Mouse (Mus musculus) heart, postnatal 4 days (tissue): ENCODE results near the gene Ttll7. TPM values are rescaled to one million over a fixed set of nuclear protein-coding genes. Genes with fewer than 3 reads are reported as not detected.

Experiments used
- DNase-seq: peaks from one replicate; pipeline ENCODE4 v3.0.0; 2021
- total RNA-seq, 2 experiments: library from RNA; stranded (reverse); gene quantifications; 2 replicates each; pipeline ENCODE4 v1.2.3; 2021

The Ttll7 gene
- total RNA-seq, 2 experiments from 2014 or later: 2.5 to 2.6 TPM

DNA sequence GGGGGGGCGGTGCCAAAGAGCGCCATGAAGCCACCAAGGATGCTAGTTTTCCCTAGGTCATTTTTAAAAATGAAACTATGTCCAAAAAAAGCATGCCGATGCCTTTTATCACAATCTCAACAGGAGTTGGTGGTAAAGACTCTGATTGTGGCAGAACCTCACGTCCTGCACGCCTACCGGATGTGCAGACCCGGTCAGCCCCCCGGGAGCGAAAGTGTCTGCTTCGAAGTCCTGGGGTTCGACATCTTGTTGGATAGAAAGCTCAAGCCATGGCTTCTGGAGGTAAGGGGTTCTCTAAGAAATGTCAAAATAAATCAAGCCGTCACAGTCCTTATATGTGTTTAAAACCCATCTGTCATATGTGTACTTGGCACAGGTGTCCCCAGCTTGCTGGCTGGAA, 60.9 kb downstream of the Ttll7 start:
- DNase-seq: no peak

DNA sequence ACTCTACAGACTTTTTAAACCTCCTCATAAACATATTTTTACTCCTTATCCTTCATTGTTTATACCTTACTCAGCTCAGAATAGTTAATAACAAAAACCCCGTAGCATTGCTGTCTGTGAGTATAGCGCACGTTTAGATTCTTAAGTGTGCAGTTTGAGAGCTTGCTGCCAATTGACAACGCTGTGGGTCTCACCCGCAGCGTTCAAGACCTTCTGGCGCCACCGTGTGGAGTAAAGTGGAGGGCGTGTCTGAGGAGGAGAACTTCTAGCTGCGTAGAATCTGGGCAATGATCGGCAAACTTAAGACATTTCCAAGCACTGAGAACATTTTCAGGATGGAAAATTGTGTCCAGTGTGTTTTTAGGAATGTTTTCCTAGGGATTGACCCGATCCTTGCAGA, 62.6 kb downstream of the Ttll7 start:
- peak; percentile 92 for DNase-seq

DNA sequence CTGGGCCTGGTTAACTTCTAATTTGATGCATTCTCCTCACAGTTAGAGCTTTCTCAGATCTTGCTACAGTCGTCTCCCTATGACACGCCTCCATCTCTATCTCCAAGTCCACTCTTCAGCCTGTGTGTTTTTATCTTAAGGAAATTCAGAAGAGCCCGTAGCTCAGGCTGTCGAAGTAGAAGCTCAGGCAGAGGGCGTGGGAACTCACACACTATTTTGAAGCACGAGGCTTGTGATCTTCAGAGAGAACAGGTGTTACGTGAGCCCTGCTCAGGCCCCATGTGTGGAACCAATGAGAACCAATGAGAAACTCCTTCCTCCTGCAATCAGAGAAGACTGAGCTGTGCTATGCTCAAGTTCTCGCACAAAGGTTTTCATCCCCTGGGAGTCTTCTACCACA, 65.7 kb downstream of the Ttll7 start:
- DNase-seq: no peak

DNA sequence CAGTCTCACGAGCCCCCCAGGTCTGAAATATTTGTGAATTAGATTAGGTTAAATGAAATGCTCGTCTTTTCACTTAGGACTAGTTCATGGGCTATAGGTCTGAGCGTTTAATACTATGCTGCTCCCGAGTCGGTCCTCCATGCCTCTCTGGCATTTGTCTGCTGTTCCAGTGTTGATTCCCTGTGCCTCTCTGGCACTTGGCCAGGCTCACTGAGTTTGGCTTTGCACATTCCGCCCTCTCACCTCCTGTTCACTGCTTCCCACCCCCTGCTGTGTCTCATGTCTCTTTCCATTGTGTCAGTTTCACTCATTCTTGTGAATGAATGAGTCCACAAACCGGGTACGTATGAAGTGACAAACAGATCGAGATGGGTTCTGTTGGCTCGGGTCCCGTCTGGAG, 66.2 kb downstream of the Ttll7 start:
- DNase-seq: peak; percentile 32

DNA sequence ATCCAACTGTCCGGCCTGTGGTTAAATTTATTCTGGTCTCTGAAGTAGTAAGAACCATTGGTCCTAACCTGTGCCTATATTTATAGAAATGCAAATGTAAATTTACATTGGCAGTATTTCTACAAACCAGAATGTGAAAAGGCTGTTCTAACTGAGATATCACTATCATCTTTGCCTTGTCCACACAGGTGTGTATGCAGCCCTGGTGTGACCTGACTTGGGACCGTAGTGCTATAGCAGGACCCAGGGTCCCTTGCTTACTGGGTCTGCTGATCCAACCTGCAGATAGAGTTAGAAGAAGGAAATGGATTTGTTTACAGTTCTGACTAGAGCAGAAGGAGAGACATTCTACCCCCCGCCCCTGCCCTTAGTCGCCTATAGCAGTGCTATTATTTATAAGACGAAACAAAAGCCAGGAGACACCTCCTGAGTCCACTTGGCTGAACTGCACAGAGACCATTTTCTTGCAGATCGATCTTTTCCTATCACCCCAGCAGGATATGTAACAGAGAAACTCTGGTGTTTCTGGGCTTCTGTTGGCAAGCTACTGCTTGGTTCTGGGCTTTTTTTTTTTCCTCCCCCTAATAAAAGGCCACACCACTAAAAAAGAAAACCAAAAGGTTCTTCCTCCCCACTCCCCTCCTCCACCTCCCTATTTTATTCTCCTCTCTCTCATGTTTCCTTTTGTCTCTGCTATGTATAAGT, 75.3 kb downstream of the Ttll7 start:
- DNase-seq: no peak

DNA sequence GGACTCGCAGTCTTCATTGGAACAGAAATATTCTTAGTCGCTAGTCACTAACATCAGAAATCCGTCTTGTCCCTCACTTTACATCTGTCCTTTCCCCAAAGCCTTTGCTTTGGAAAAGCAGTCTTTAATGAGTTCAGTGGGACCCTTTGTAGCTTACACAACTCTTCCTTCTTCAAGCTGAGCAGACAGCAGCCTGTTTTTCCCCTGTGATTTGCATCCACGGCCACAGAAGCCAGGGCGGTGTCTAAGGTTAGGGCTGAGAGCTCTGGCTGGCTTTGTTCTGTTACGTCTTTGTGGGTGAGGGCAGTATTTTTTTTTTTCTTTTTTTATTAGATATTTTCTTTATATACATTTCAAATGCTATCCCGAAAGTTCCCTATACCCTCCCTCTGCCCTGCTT, 76.0 kb downstream of the Ttll7 start:
- no peak for DNase-seq

DNA sequence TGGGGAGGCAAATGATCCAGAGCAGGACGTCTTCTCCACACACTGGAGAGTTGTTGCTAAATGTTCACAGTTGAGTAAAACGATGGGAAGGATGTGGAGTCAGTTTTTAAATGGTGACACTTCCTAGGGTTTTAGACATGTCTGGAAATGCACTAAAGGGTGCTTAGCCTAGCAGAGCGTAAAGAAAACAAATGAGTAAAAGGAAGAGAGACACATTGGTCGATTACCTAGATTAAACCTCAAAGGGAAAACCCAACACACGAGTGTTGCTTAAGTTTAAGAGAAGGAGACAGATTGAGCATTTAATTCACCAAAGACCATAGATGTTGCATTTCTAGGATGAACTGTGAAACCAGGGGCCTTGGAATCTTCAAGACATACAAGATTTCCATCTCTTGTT, 76.8 kb downstream of the Ttll7 start:
- DNase-seq: no peak

DNA sequence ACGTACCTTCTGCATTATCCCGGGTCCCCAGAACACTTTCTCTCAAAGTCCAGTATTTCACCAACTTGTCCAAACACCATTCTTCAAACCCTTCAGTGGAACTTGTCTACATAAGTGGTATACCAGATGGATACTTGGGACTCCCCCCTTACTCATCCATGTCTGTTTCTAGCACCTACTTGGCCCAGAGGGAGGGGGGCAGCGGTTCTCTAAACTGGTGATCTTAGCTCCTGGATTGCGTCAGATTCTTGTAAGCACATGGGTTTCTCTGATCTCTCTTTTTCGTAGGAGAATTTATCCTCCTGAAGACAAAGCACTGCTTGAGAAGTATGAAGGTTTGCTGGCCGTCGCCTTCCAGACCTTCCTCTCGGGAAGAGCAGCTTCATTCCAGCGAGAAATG, 79.0 kb downstream of the Ttll7 start:
- no peak for DNase-seq

DNA sequence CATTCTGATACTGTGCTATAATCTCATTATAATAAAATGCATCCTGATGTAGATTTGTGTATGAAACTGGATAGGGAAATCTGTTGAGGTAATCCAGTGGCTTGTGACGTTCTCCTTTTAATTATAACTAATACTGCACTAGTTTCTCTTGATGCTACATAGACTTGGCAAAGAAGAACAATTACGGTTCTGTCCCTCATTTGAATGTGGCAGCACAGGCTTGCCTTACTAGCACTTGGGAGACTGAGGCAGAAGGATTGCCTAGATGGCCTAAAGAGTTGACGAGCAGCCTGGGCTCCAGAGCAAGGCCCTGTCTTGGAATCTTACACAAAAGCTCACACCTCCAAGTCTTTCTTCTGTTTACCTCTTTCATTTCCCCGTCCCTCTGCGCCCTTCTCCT, 80.3 kb downstream of the Ttll7 start:
- DNase-seq: no peak

DNA sequence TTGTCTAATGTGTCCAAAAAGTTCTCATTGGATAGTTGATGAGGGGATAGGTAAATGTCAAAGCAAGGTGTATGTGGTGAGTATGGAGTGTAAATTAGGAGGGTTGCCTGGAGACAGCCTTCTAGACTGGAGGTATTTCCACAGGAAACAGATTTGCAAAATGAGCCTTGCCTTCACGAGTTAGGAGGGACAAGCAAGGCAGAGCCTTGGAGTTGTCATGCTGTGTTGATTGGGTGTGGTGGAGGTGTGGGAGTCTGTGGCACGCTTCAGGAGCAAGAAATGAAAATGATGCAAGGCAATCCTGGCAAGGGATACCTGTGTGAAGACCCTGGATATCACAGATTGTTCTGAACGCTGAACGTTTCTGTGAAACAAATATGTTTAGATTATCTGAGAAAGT, 84.7 kb downstream of the Ttll7 start:
- DNase-seq: no peak

DNA sequence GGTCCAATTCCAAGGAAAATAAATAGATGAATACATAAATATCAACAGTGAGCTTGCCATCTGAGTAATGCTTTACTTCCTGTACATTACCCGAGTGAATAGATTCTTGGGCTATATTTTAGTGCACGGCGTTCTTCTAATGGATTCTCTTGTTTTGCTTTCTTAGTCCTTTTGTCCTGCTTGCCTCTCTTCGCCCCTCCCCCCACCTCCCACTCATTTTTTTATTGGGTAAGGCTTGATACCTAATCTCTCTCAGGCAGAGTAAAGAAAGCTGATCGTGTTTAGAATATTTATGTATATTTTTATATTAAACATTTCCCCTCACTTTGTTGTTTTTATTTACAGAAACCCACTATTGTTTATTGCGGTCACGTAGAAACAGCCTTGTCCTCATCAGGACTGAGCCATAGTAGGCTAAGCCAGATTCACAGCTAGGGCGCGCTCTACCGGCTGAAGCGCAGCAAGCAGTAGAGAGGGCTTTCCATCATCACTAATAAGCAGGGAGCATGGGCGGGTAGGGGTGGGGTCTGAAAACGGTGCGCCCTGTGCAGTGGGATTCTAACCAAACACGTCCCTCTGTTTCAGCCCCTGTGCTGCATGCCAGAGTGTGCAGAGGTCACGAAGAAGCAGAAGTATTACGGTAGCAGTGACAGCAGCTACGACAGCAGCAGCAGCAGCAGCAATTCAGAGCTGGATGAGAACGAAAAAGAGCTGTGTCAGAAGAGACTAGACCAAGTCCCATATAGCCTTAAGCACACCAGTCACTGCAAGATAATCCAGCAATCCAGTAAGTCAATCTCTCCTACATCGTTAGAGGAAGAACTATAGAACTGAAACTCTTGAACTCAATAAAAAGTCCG, 87.5 kb downstream of the Ttll7 start:
- DNase-seq: peak; percentile 12

DNA sequence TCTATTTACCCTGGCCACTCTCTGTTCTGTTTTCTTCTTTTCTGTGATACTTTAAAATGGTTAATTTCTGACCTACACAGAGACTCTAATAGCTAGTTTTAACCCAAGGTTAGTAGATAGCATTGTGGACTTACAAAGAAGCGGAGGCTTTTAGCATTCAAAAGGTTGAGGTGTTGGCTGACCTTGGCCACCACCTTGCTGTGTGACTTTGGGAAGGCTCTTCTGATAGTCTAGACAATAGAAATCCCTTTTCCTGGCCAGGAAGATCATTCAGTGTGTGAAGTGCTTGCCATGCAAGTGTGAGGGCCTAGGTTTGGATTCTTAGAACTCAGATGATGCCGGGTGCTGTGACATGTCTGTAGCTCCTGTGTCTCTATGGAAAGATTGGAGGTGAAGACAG, 90.9 kb downstream of the Ttll7 start:
- DNase-seq: no peak

DNA sequence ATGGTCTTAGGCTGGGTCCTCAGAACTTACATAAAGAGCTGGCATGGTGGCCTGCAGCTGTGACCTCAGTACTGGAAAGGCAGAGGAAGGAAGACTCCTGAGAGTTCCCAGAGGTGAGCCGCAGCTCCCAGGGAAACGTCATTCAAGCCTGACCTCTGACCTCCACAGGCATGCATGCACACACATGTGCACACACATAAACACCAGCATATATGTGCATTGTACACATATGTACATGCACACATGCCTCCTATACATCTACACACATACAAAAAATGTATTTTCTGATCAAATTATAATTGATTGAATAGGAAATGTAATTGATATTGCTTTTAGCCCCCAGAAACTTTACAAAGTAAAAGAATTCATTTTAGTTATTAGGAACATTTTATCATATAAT, 93.2 kb downstream of the Ttll7 start:
- no peak for DNase-seq

DNA sequence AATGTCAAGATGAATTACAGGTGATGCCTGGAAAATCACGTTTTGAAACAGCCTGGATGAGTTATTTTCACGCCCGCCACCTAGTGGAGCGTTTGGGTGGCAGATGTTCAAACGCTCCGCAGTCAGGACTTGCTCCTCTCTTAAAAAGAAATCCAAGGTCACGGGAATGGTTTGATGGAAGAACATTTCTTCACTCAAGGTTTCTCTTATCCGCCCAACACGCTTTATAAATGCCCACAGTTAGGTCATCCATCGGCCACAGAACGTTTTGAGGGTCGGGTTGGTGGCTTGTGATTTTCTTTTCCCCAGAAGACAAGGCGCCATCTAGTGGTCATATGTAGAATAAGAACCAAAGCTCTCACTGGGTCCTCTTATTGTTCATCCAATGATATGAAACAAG, 93.7 kb downstream of the Ttll7 start:
- peak; percentile 66 for DNase-seq

DNA sequence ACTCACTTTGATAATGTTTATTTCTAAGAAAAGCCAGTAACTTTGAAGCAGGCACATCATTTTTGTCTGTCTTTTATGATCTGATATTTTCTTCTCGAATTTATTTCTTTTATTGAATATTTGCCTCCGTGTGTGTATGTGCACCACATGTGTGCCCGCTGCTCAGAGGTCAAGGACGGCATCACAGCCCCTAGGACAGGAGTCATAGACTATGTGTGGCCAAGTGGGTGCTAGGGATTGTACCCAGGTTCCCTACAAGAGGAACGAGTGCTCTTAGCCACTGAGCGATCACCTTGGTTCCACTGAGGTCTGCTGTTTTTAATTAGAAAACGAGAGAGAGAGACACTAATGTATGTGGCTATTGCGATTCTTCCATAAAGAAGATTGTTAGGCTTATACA, 94.5 kb downstream of the Ttll7 start:
- no peak for DNase-seq

DNA sequence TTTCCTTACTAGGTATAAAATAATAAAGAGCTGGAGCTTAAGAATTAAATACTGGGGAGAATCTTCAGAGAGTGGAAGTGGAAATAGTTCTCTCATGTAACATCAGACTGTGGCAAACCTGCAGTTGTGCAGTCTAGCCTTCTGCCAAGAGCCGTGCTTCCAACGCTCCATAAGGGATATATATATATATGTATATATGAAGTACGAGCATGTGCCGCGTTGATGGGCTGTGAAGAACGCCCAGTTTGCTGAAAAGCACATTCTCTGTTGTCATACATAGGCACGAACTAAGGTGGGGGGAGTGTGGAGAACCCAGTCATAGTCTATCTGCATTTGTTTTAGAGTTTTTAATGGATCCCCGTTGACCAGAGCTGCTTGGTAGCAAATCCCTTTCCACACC, 104.6 kb downstream of the Ttll7 start:
- DNase-seq: no peak

DNA sequence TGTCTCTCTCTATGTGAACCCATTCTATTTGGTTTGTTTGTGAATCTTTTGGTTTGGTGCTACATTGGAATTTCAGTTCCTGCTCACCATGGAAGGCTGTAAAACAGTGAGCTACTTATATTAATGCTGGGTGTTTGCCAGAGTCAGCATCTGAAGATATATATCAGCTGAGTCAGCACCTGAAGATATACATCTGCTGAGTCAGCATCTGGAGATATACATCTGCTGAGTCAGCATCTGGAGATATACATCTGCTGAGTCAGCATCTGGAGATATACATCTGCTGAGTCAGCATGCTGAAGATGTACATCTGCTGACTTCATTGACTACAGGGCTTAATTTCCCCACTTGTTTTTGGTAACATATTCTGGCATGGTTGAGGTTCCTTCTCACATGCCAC, 110.7 kb downstream of the Ttll7 start:
- DNase-seq: no peak

DNA sequence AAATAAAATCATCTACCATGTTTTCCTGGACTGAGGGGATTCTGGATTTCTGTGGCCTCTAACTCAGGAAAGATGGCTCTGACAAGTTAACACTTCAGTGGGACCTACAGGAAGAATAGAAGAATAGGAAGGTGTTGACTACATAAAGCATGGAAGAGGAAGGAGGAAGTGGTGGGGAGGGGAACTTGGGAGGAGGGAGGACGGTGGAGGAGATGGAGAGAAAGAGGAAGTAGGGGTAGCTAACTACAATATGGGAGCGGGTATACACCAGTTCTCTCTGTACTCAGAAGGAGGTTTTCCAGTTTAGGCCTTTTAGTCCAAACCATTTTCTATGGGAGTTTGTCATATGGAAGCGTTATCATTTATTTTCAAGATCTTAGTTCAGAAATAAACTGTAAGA, 112.2 kb downstream of the Ttll7 start:
- no peak for DNase-seq

DNA sequence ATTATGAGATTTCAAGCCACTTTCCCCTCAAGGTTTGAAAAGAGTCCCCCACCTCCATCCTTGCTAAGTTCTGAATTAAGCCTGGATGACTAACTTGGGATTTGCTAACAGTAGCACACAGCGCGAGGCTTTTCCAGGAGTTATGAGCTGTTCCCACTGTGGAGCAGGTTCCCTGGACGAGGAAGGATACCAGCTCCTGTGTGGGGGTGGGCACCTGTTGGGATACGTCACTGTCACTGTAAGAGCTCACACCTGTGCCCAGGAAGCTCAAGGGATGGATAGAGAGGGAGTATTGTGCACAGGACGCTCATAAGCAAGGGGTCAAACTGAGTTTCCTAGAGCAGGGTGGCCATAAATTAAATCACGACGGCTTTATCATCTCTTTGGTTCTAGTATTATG, 115.1 kb downstream of the Ttll7 start:
- no peak for DNase-seq

DNA sequence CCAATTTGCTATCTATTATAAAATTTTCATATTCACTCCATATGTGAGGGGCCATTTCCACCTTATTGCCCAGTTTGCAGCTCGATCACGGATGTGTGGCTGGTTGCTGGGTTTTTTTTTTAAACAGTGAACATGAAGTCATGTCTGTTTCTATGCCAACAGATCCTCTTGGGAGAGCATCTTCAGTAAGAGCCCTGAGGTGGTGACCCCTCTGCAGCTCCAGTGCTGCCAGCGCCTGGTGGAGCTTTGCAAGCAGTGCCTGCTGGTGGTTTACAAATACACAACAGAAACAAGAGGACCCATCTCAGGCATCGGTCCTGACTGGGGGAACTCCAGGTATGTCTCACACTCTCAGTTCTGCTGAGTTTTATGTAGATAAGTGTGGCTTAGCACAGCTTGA, 115.7 kb downstream of the Ttll7 start:
- DNase-seq: no peak

DNA sequence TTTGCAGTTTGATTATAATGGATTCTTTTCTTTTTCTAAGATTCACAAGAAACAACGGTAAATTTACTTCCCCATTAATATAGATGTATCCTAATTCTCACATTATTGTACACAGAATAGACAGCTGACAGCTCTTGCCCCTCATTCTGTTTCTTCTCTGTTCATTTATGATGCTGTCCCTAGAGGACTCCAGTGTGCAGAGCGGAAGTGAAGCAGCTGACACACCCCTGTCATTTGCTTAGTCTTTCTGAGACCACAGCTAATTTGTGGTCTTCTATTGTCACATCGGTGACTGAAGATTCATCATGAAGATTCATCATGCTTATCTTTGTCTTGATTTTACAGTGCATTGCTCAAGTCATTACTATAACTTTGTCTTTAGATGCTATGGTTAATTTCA, 126.1 kb downstream of the Ttll7 start:
- DNase-seq: no peak

DNA sequence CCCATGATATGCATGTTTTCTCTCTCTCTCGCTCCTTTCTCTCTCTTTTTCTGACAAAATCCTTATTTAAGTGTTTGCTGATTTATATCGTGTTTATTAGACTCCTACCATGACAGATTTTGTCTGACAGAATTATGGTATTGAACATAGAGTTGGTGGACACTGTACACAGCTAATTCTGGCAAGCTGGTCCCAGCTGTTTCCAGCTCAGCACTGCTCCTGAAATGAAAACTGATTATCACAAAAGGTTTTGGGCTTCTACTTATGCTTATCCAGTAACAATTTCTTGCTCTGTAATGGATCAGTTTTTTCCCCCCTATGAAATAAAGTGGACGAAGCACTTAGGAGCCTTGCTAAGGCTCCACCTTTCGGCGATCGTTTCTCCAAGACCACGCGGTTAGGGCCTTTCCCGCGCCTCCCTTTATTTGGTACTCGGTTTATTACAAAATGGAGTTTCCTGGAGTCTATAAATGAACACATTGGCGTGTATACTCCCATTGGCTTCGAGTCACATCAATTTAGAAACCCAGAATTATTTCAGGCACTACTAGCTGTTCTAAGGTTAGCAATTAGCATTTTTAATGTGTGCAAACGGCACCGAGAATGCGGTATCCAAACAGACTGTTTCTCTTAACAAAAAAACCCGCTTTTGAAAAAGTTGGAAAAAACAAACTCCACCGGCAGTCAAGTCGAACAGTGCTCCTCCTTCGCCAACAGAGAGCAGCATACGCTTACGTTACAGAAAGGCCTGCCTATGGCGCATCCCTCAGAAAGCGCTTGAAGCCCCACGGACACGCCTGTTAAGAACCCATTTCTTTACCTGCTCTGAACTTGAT, 141.9 kb downstream of the Ttll7 start:
- DNase-seq: peak; percentile 53

DNA sequence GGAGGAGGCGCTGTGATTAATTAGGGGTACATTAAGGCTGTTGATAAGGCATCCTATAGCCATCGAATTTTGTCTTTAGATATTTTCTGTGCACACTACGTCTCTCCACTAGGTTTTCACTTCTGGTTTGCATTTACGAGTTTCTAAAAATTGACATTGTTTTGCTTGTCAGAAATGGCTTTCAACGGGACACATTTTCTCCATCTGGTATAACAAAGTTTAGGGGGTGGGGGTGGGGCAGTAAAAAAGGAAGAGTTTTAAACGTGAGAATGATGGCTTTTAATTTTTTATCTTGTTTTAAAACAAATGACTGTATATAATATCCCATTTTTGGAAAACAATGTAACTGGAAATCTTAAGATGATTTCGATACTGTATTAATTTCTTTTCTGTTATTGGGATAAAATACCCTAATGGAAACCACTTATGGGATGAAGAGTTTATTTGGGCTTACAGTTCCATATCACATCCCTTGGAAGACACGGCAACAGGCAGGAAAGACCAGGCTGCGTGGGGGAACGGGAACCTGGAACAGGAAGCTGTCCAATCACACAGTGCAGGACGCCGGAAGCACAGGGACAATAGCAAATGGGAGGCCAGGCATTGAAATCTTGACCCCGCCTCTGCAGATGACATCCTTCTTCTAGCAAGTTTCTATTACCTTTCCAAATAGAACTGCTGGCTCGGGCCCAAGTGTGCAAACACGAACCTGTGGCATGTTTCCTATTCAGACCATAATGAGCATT, 142.7 kb downstream of the Ttll7 start:
- no peak for DNase-seq
